Mouse (Mus musculus) gastrocnemius, postnatal 14 days (tissue): ENCODE measurements at regions not wholly inside any gene's neighbourhood (a gene's known extent, or its start where the extent isn't known, plus 50 kb on each side); places are given as distances from the start of the nearest gene placed in this dataset.

Experiments used
- DNase-seq: peaks from one replicate; pipeline ENCODE4 v3.0.0; 2021; ENCODE audit warnings: mixed read lengths
- intact Hi-C: fragments of 180-260 bp; cut with DNase I; formaldehyde crosslinking; loops from one replicate; pipeline ENCODE4 v1.15.1; 2025; ENCODE audit warnings: low total_unique reads

- intact Hi-C loops, result no loop called here
Observed at GRCm38 (mm10) chr6:58752496-58752895, 78.8 kb upstream of the Herc3 start.

DNA sequence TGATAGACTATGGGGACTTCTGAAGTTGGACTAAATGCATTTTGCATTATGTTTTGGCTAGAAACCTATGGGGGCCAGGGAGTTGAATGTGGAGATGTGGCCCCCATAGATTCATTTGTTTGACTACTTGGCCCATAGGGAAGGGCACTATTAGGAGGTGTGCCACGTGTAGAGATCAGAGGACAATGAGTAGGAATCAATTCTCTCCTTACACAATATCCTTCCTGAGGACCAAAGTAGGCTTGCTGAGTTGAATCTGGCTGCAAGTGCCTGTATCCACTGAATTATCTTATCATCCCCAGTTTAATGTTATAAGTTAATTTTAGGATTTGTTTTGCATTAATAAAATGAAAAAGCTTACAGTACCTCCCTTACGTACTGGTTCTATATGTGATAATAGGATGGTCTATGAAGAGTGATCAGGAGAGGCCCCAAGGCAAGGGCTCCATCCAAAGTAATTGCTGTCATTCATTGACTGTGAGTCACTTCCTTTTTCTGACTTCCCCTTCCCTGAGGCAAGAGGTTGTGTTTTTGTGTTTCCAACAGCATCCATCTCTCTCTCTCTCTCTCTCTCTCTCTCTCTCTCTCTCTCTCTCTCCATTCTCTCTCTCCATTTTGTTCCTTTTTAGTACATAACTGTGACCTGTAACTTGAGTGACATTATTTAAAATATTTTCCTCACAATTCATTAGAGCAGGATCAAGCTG lies 74.8 kb upstream of the Herc3 start:
- intact Hi-C loops, result no loop called here
- no peak for DNase-seq

More at GRCm38 (mm10) chr6:58752496-58752895, 78.8 kb upstream of the Herc3 start:
- no peak for DNase-seq

DNA sequence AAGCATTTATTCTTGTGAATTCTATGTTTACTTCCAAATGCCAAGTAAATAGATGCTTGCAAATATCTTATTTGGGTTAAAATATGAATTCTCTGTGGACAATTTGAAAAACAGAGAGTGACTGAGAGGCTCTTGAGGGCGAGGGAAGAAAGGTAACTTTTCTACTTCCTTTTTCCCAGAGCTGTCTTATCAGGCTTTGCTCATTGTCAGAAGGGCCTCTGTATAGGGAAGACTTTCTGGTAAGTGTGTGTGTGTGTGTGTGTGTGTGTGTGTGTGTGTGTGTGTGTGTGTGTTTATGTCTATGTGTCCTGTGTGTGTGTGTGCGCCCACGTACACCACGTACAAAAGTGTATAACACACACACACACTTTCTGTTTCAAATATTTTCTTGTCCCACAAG lies 73.9 kb upstream of the Herc3 start:
- DNase-seq, result no peak
- intact Hi-C loops, result no loop called here

DNA sequence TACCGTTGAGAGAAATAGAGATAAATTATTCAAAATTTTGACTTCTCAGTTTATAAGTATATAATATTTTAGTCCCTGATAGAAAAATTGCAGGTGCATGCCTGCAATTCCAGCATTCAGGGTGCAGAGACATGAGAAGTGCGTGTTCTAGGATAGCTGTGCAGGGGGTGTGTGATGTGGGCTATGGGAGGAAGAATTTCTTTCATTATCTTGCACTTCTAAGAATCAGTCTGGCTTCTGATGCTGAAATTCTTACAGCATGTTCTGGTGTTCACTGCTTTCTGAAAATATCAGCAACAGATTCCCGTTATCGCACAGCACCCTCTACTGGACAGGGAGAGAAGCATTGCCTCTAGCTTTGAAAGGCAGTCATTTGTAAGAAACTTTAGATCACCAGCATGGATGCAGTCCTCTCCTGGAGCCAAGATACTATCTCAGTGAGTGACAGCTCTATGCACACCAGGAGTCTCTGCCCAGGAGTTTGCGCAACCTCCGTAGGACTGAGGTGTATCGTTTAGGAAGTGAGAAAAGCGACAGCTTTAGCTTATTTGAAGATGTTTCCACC lies 60.5 kb upstream of the Herc3 start:
- peak; percentile 44 for DNase-seq
- intact Hi-C loops, result loop anchor here (5.0 to 10.0 kb wide), 2 partner anchors 168 to 226 kb away; no protein-coding TSS in a partner anchor

- intact Hi-C loops, result loop anchor here (5.0 to 10.0 kb wide), 2 partner anchors 170 to 227 kb away; no protein-coding TSS in a partner anchor
- no peak for DNase-seq
Observed at GRCm38 (mm10) chr6:58772014-58772413, 59.3 kb upstream of the Herc3 start.
